ENCODE assay signal across 18 mouse cellular contexts in genomic region chr13:39020168-39020567, GRCm38 (mm10).
"Had no signal": no experiment of that assay in that cellular context is flagged by ENCODE, and none has a peak within 500 bp of the region (broad histone marks: within the 10 kb centered on the region; RNA-seq: fewer than 3 reads in every experiment).

No protein-coding gene starts in this region.

- DNase-seq: lung, adult 18-20 months; lung, embryonic 14.5 days; lung, postnatal 10 days; lung, postnatal 4 days; midbrain, embryonic 14.5 days; right cerebral cortex, adult 18-20 months; right cerebral cortex, postnatal 25 days; right cerebral cortex, postnatal 4 days; spleen, adult 18-20 months; thymus, adult 18-20 months; thymus, postnatal 14 days; thymus, postnatal 36 days had no signal

- H3K4me1 ChIP-seq: midbrain, embryonic 10.5 days; midbrain, embryonic 12.5 days; neural tube, embryonic 13.5 days; neural tube, embryonic 15.5 days had no signal

- H3K4me3 ChIP-seq: midbrain, embryonic 10.5 days; midbrain, embryonic 12.5 days; myocyte; neural tube, embryonic 13.5 days; neural tube, embryonic 15.5 days had no signal

- H3K4me2 ChIP-seq: lung, embryonic 14.5 days; midbrain, embryonic 12.5 days; neural tube, embryonic 13.5 days; neural tube, embryonic 15.5 days had no signal

- H3K9ac ChIP-seq: lung, embryonic 14.5 days; midbrain, embryonic 12.5 days; neural tube, embryonic 13.5 days; neural tube, embryonic 15.5 days had no signal

- H3K27ac ChIP-seq: midbrain, embryonic 10.5 days; midbrain, embryonic 12.5 days; neural tube, embryonic 13.5 days; neural tube, embryonic 15.5 days had no signal

- H3K27me3 ChIP-seq: midbrain, embryonic 12.5 days; neural tube, embryonic 13.5 days; neural tube, embryonic 15.5 days had no signal

- H3K36me3 ChIP-seq: midbrain, embryonic 10.5 days; midbrain, embryonic 12.5 days; neural tube, embryonic 13.5 days; neural tube, embryonic 15.5 days had no signal

- ATAC-seq: midbrain, embryonic 16.5 days had no signal

- H3K9me3 ChIP-seq: midbrain, embryonic 10.5 days; midbrain, embryonic 12.5 days; neural tube, embryonic 13.5 days; neural tube, embryonic 15.5 days had no signal
